Mouse (Mus musculus) heart, postnatal 10 days (tissue): Measurements from ENCODE around the gene Tectb. TPM values are rescaled to one million over a fixed set of nuclear protein-coding genes. Genes with fewer than 3 reads are reported as not detected.

Experiments used
- DNase-seq, 2 experiments: peaks; one replicate each; pipeline ENCODE4 v3.0.0; 2021
- intact Hi-C: fragments of 180-260 bp; cut with DNase I; formaldehyde crosslinking; loops from one replicate; pipeline ENCODE4 v1.15.1; 2025
- total RNA-seq, 2 experiments: library from RNA; stranded (reverse); gene quantifications; 2 replicates each; pipeline ENCODE4 v1.2.3; 2021

Tectb gene
- total RNA-seq, 2 experiments from 2014 or later: 0.31 TPM; not detected in 1

GRCm38 (mm10) chr19:55207205-55207604 is 26.7 kb downstream of the Tectb start:
- intact Hi-C loops: loop anchor here (5.0 to 10.0 kb wide), 2 partner anchors 1165 to 1442 kb away; partner anchors contain the start of gene Adra2a
- DNase-seq: no peak

GRCm38 (mm10) chr19:55207746-55208538 is 27.4 kb downstream of the Tectb start:
- intact Hi-C loops: loop anchor here (5.0 to 10.0 kb wide), 2 partner anchors 1166 to 1443 kb away; partner anchors contain the start of gene Adra2a
- DNase-seq: no peak

- intact Hi-C loops: loop anchor here (5.0 to 10.0 kb wide), 2 partner anchors 1166 to 1444 kb away; partner anchors contain the start of gene Adra2a
- DNase-seq: no peak
Observed at GRCm38 (mm10) chr19:55208654-55209053, 28.1 kb downstream of the Tectb start.

GRCm38 (mm10) chr19:55209084-55209483 is 28.6 kb downstream of the Tectb start:
- intact Hi-C loops: loop anchor here (5.0 to 10.0 kb wide), 2 partner anchors 1167 to 1444 kb away; partner anchors contain the start of gene Adra2a
- no peak for DNase-seq

- no peak for DNase-seq
- intact Hi-C loops: no loop called here
Observed at GRCm38 (mm10) chr19:55211698-55212097, 31.2 kb downstream of the Tectb start.

GRCm38 (mm10) chr19:55213617-55214340 is 33.2 kb downstream of the Tectb start:
- no peak for DNase-seq
- intact Hi-C loops: no loop called here

GRCm38 (mm10) chr19:55216876-55217275 is 36.3 kb downstream of the Tectb start:
- intact Hi-C loops: no loop called here
- no peak for DNase-seq

GRCm38 (mm10) chr19:55217365-55217764 is 36.8 kb downstream of the Tectb start:
- intact Hi-C loops: no loop called here
- DNase-seq: no peak

GRCm38 (mm10) chr19:55218192-55218739 is 37.7 kb downstream of the Tectb start:
- peak; percentile 82 to 93 for DNase-seq
- intact Hi-C loops: loop anchor here (1.0 to 2.0 kb wide), 2 partner anchors 37 to 87 kb away; no protein-coding TSS in a partner anchor

GRCm38 (mm10) chr19:55218741-55219221 is 38.2 kb downstream of the Tectb start:
- DNase-seq: no peak
- intact Hi-C loops: loop anchor here (1.0 to 2.0 kb wide), 2 partner anchors 36 to 87 kb away; no protein-coding TSS in a partner anchor

GRCm38 (mm10) chr19:55219359-55219758 is 38.8 kb downstream of the Tectb start:
- intact Hi-C loops: loop anchor here (2.0 kb wide), 1 partner anchor 35 kb away; no protein-coding TSS in a partner anchor

GRCm38 (mm10) chr19:55221208-55221607 is 40.7 kb downstream of the Tectb start:
- intact Hi-C loops: no loop called here
- no peak for DNase-seq

More at GRCm38 (mm10) chr19:55219359-55219758, 38.8 kb downstream of the Tectb start:
- DNase-seq: no peak

GRCm38 (mm10) chr19:55222268-55222667 is 41.7 kb downstream of the Tectb start:
- no peak for DNase-seq
- intact Hi-C loops: no loop called here

GRCm38 (mm10) chr19:55226621-55227020 is 46.1 kb downstream of the Tectb start:
- intact Hi-C loops: no loop called here
- no peak for DNase-seq

GRCm38 (mm10) chr19:55227135-55227534 is 46.6 kb downstream of the Tectb start:
- intact Hi-C loops: no loop called here
- DNase-seq: no peak

- intact Hi-C loops: no loop called here
- no peak for DNase-seq
Observed at GRCm38 (mm10) chr19:55231081-55231480, 50.5 kb downstream of the Tectb start.

GRCm38 (mm10) chr19:55232136-55232535 is 51.6 kb downstream of the Tectb start:
- intact Hi-C loops: no loop called here
- DNase-seq: peak; percentile 61 to 63

- DNase-seq: no peak
- intact Hi-C loops: no loop called here
Observed at GRCm38 (mm10) chr19:55236026-55236425, 55.5 kb downstream of the Tectb start.

- DNase-seq: no peak
- intact Hi-C loops: no loop called here
Observed at GRCm38 (mm10) chr19:55236564-55236963, 56.0 kb downstream of the Tectb start.

- intact Hi-C loops: no loop called here
- no peak for DNase-seq
Observed at GRCm38 (mm10) chr19:55239766-55240426, 59.4 kb downstream of the Tectb start.
